Mouse (Mus musculus): ENCODE results near the gene Raver1.

- TF ChIP-seq CTCF (IDR thresholded peaks at IDR 0.05; ENCODE audit: borderline replicate concordance, insufficient read depth, low read length) (no peak), POLR2A (IDR thresholded peaks at IDR 0.05; ENCODE audit: low read depth, low read length) (peak; percentile 79)
Observed at GRCm38 (mm10) chr9:21073044-21073840, 18.6 kb downstream of the Raver1 start, which contains the start of the genes Gm49373 and Fdx1l.
